9 mouse cellular contexts compared by ENCODE assay signal in genomic region chr7:12803727-12804071, GRCm38 (mm10). TPM values are rescaled to one million over a fixed set of nuclear protein-coding genes. Genes with fewer than 3 reads are reported as not detected.
DNase-seq lines count a peak whose midpoint lies in the region; ATAC-seq and TF ChIP-seq lines count a peak whose summit lies in the region.
"Had no signal": no experiment of that assay in that cellular context is flagged by ENCODE, and none has a peak within 500 bp of the region (broad histone marks: within the 10 kb centered on the region; RNA-seq: fewer than 3 reads in every experiment).

No protein-coding gene starts in this region.

- TF ChIP-seq POLR2A in kidney, adult 2 months (IDR thresholded peaks at IDR 0.05; ENCODE audit: low read depth, low read length) = no peak

- H3K9me3 ChIP-seq in embryonic facial prominence, embryonic 11.5 days (replicated peaks; ENCODE audit: control insufficient read depth, low read length) = no peaks in the 10 kb centered on the region
- peaks cover 1% of the 10 kb centered on the region; the same call in 1 of the 2 replicates for H3K9me3 ChIP-seq in intestine, embryonic 14.5 days (ENCODE audit: control insufficient read depth, low read length)
- 0 out of 2 replicates have a peak, but pooled peaks cover 7% of the 10 kb centered on the region for H3K9me3 ChIP-seq in midbrain, embryonic 15.5 days

- H3K4me1 ChIP-seq in kidney, adult 2 months (ENCODE audit: control insufficient read depth, insufficient read depth, low read length) = no peaks in the 10 kb centered on the region
- no peaks in the 10 kb centered on the region for H3K4me1 ChIP-seq in embryonic facial prominence, embryonic 11.5 days (ENCODE audit: control insufficient read depth, insufficient read depth, low read length)
- 0 out of 2 replicates have a peak, but pooled peaks cover 4% of the 10 kb centered on the region for H3K4me1 ChIP-seq in intestine, embryonic 14.5 days (replicated peaks; ENCODE audit: control insufficient read depth, insufficient read depth, low read length)
- H3K4me1 ChIP-seq in midbrain, embryonic 15.5 days = peaks cover 14% of the 10 kb centered on the region

- H3K9ac ChIP-seq in embryonic facial prominence, embryonic 11.5 days (replicated peaks; ENCODE audit: low read length) = peak overlapping the region; percentile 81
- peak overlapping the region; percentile 62 for H3K9ac ChIP-seq in intestine, embryonic 14.5 days (ENCODE audit: low read length)
- peak overlapping the region; percentile 72 for H3K9ac ChIP-seq in midbrain, embryonic 15.5 days

- DNase-seq in kidney, adult 2 months = no peak
- DNase-seq in kidney, adult 9 months = no peak
- DNase-seq in embryonic facial prominence, embryonic 11.5 days (ENCODE audit: low spot score) = no peak
- no peak for DNase-seq in intestine, embryonic 14.5 days (ENCODE audit: low spot score)
- DNase-seq in right cerebral cortex, adult 18-20 months = no peak
- no peak for DNase-seq in urinary bladder, adult 18-20 months (ENCODE audit: low spot score in 2 of 2)
- DNase-seq in gastrocnemius, postnatal 4 days (ENCODE audit: low spot score in 2 of 2) = no peak

- no peaks in the 10 kb centered on the region for H3K27me3 ChIP-seq in kidney, adult 2 months (replicated peaks; ENCODE audit: control insufficient read depth, insufficient read depth, low read length)
- H3K27me3 ChIP-seq in embryonic facial prominence, embryonic 11.5 days (ENCODE audit: control insufficient read depth, insufficient read depth, low read length) = no peaks in the 10 kb centered on the region
- H3K27me3 ChIP-seq in intestine, embryonic 14.5 days (replicated peaks; ENCODE audit: control insufficient read depth, insufficient read depth, low read length) = no peaks in the 10 kb centered on the region
- H3K27me3 ChIP-seq in midbrain, embryonic 15.5 days (replicated peaks) = no peaks in the 10 kb centered on the region

- H3K4me2 ChIP-seq in embryonic facial prominence, embryonic 11.5 days (ENCODE audit: low read depth, low read length) = peak overlapping the region; percentile 73
- H3K4me2 ChIP-seq in intestine, embryonic 14.5 days (ENCODE audit: low read length) = peak overlapping the region; percentile 84
- peak overlapping the region; percentile 81 for H3K4me2 ChIP-seq in midbrain, embryonic 15.5 days

- ATAC-seq in embryonic facial prominence, embryonic 11.5 days (replicated peaks; ENCODE audit: insufficient number of reproducible peaks, low FRiP score, low TSS enrichment, low read depth) = peak; percentile 84; the same call in 1 of the 2 replicates
- ATAC-seq in intestine, embryonic 14.5 days (replicated peaks; ENCODE audit: low FRiP score, low TSS enrichment, low read depth) = peak; percentile 82; the same call in 1 of the 2 replicates
- ATAC-seq in midbrain, embryonic 15.5 days (replicated peaks) = no peak; the same call in 1 of the 2 replicates

- H3K4me3 ChIP-seq in kidney, adult 2 months (ENCODE audit: insufficient read depth, low read depth, low read length) = peak overlapping the region; percentile 64
- H3K4me3 ChIP-seq in embryonic facial prominence, embryonic 11.5 days (ENCODE audit: low read depth, low read length) = peak overlapping the region; percentile 48
- peak overlapping the region; percentile 44 for H3K4me3 ChIP-seq in intestine, embryonic 14.5 days (ENCODE audit: low read depth, low read length)
- peak overlapping the region; percentile 61 for H3K4me3 ChIP-seq in midbrain, embryonic 15.5 days
- H3K4me3 ChIP-seq: myocyte had no signal

- H3K36me3 ChIP-seq in kidney, adult 2 months (ENCODE audit: control insufficient read depth, insufficient read depth, low read length) = peaks cover 5% of the 10 kb centered on the region
- H3K36me3 ChIP-seq in embryonic facial prominence, embryonic 11.5 days (replicated peaks; ENCODE audit: control insufficient read depth, insufficient read depth, low read depth, low read length) = peaks cover 5% of the 10 kb centered on the region; the same call in 1 of the 2 replicates
- peaks cover 26% of the 10 kb centered on the region for H3K36me3 ChIP-seq in intestine, embryonic 14.5 days (ENCODE audit: control insufficient read depth, insufficient read depth, low read length)
- peaks cover 26% of the 10 kb centered on the region for H3K36me3 ChIP-seq in midbrain, embryonic 15.5 days (replicated peaks)

- H3K27ac ChIP-seq in kidney, adult 2 months (ENCODE audit: insufficient read depth, low read depth, low read length) = no peak overlapping the region
- 0 out of 2 replicates have a peak overlapping the region, but pooled peaks have one; percentile 53 for H3K27ac ChIP-seq in embryonic facial prominence, embryonic 11.5 days (replicated peaks; ENCODE audit: low read depth, low read length)
- peak overlapping the region; percentile 69 for H3K27ac ChIP-seq in intestine, embryonic 14.5 days (ENCODE audit: low read depth)
- H3K27ac ChIP-seq in midbrain, embryonic 15.5 days = peak overlapping the region; percentile 94

- TF ChIP-seq CTCF in kidney, adult 2 months (conservative IDR thresholded peaks at IDR 0.05; ENCODE audit: insufficient read depth, insufficient read length, low read depth, low read length) = no peak

- 2% methylated on average over 16 of the region's 16 CpGs for WGBS in kidney, adult 2 months
- under 1% methylated on average over 16 of the region's 16 CpGs for WGBS in embryonic facial prominence, embryonic 11.5 days
- under 1% methylated on average over 16 of the region's 16 CpGs for WGBS in intestine, embryonic 14.5 days
- WGBS in midbrain, embryonic 15.5 days = 0% methylated on average over 16 of the region's 16 CpGs

RNA-seq across cellular contexts. Expression of gene Zscan18, which starts 0.3 kb away (rescaled TPM):
- 0.59 and 0.88 TPM in 2 replicates for polyA plus RNA-seq in kidney, adult 2 months (2012; rRNA removed)
- polyA plus RNA-seq in embryonic facial prominence, embryonic 11.5 days (2014; fragmentation: Nextera tagmentation; extraction: Ambion mirVana) = 15.1 and 18.6 TPM in 2 replicates
- polyA plus RNA-seq in intestine, embryonic 14.5 days (2014; fragmentation: Nextera tagmentation; extraction: Ambion mirVana) = 7.6 and 8.4 TPM in 2 replicates
- 35.3 and 35.4 TPM in 2 replicates for polyA plus RNA-seq in midbrain, embryonic 15.5 days (2015; fragmentation: Nextera tagmentation; extraction: Ambion mirVana)
- 1 to 10 TPM; 7.5 to 7.8 TPM for total RNA-seq in gastrocnemius, postnatal 4 days (2021)

RNA-seq across cellular contexts. Expression of gene Zfp329, which starts 15.0 kb away (rescaled TPM):
- polyA plus RNA-seq in kidney, adult 2 months (2012; rRNA removed) = 1.1 and 1.7 TPM in 2 replicates
- polyA plus RNA-seq in embryonic facial prominence, embryonic 11.5 days (2014; fragmentation: Nextera tagmentation; extraction: Ambion mirVana) = 15.9 and 18.6 TPM in 2 replicates
- 15.1 and 16.2 TPM in 2 replicates for polyA plus RNA-seq in intestine, embryonic 14.5 days (2014; fragmentation: Nextera tagmentation; extraction: Ambion mirVana)
- 35.2 and 36.0 TPM in 2 replicates for polyA plus RNA-seq in midbrain, embryonic 15.5 days (2015; fragmentation: Nextera tagmentation; extraction: Ambion mirVana)
- total RNA-seq in gastrocnemius, postnatal 4 days (2021) = 10 to 100 TPM in 1 of 2 experiments, 1 to 10 TPM in 1; 9.5 to 11.6 TPM

RNA-seq across cellular contexts. Expression of gene Zfp110, which starts 30.9 kb away (rescaled TPM):
- 7.7 and 9.4 TPM in 2 replicates for polyA plus RNA-seq in kidney, adult 2 months (2012; rRNA removed)
- 37.6 and 39.0 TPM in 2 replicates for polyA plus RNA-seq in embryonic facial prominence, embryonic 11.5 days (2014; fragmentation: Nextera tagmentation; extraction: Ambion mirVana)
- 28.7 and 29.5 TPM in 2 replicates for polyA plus RNA-seq in intestine, embryonic 14.5 days (2014; fragmentation: Nextera tagmentation; extraction: Ambion mirVana)
- 28.3 and 30.8 TPM in 2 replicates for polyA plus RNA-seq in midbrain, embryonic 15.5 days (2015; fragmentation: Nextera tagmentation; extraction: Ambion mirVana)
- 10 to 100 TPM; 19.5 to 20.3 TPM for total RNA-seq in gastrocnemius, postnatal 4 days (2021)
